Mouse (Mus musculus): Measurements from ENCODE around the gene Gripap1. TPM values are rescaled to one million over a fixed set of nuclear protein-coding genes. Genes with fewer than 3 reads are reported as not detected.
"Not testable (repeated sequence)": the region's sequence is repeated elsewhere in the genome, so short reads cannot be mapped to it uniquely, and the experiment has no call there.

The Gripap1 gene
- total and polyA plus RNA-seq, 3 experiments: 20.8 to 25.3 (median 24.6) TPM

GRCm38 (mm10) chrX:7790309-7790708 lies 744 bp downstream of the Gripap1 start:
- H3K36me3 ChIP-seq (ENCODE audit: control insufficient read depth, insufficient read depth, low read length): no peaks in the 10 kb centered on the region
- intact Hi-C loops (cut with DNase I): no loop called here
- H3K4me3 ChIP-seq: peak overlapping the region; percentile 58
- WGBS: 22% methylated on average over 5 of the region's 5 CpGs
- H3K4me1 ChIP-seq (ENCODE audit: control insufficient read depth, insufficient read depth, low read length): peaks cover 1% of the 10 kb centered on the region; the same call in 1 of the 2 replicates
- TF ChIP-seq EP300 (IDR thresholded peaks at IDR 0.05; ENCODE audit: insufficient read depth, low read depth, low read length) (no peak), CTCF (IDR thresholded peaks at IDR 0.05) (no peak), POLR2A (IDR thresholded peaks at IDR 0.05; ENCODE audit: insufficient read depth, low read depth, low read length) (no peak)
- no peak for DNase-seq
- H3K79me2 ChIP-seq (replicated peaks; ENCODE audit: control insufficient read depth, insufficient read depth, low read length): no peaks in the 10 kb centered on the region
- no peaks in the 10 kb centered on the region for H3K27me3 ChIP-seq (ENCODE audit: control insufficient read depth, insufficient read depth, low read length)
- peak overlapping the region; percentile 89 for H3K27ac ChIP-seq
- peak overlapping the region; percentile 60 for H3K9ac ChIP-seq (ENCODE audit: low read depth, low read length)

DNA sequence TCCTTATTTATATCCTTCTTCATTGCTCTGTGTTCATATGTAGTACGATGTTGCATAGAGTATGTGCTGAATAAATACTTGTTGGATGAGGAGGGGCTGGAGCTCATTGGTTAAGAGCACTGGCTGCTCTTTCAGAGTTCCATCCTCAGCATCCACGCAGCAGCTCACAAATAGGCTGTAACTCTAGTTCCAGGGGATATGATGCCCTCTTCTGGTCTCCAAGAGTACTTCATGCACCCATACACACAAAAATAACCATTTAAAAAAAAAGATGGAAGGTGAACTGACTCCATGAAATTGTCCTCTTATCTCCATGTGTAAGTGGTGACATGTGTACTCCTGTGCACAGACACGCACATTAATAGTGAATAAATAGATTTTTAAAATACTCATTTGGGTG lies 3.8 kb downstream of the Gripap1 start:
- Histone ChIP-seq H3K9ac (ENCODE audit: low read depth, low read length) (no peak overlapping the region), H3K4me1 (ENCODE audit: control insufficient read depth, insufficient read depth, low read length) (peaks cover 1% of the 10 kb centered on the region; the same call in 1 of the 2 replicates), H3K4me3 (no peak overlapping the region), H3K27ac (no peak overlapping the region), H3K36me3 (ENCODE audit: control insufficient read depth, insufficient read depth, low read length) (no peaks in the 10 kb centered on the region), H3K79me2 (replicated peaks; ENCODE audit: control insufficient read depth, insufficient read depth, low read length) (no peaks in the 10 kb centered on the region), H3K27me3 (ENCODE audit: control insufficient read depth, insufficient read depth, low read length) (no peaks in the 10 kb centered on the region)
- 43% methylated on average over 3 of the region's 3 CpGs for WGBS
- TF ChIP-seq EP300 (IDR thresholded peaks at IDR 0.05; ENCODE audit: insufficient read depth, low read depth, low read length) (no peak), CTCF (IDR thresholded peaks at IDR 0.05) (peak; percentile 60), POLR2A (IDR thresholded peaks at IDR 0.05; ENCODE audit: insufficient read depth, low read depth, low read length) (no peak)
- no peak for DNase-seq
- intact Hi-C loops (cut with DNase I): no loop called here

DNA sequence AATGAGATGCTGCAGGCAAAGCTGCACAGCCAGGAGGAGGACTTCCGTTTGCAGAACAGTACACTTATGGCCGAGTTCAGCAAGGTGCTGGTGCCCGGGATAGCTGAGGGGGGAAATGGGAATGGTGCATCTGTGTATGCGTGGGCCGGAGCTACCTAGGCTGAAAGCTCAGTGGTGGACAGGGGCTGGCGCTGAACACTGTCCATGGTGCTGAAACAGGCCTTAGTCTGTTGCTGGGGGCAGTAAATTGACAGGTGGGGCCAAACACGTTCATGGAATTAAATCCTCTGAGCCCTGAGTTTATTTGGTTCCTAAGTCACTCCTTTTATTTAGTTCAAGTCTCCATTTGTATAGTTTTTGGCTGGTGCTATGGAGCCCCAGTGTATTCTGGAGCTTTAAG lies 5.5 kb downstream of the Gripap1 start:
- intact Hi-C loops (cut with DNase I): no loop called here
- WGBS: 24% methylated on average over 7 of the region's 7 CpGs

GRCm38 (mm10) chrX:7797327-7797726 lies 7.8 kb downstream of the Gripap1 start:
- no peak overlapping the region for H3K27ac ChIP-seq
- WGBS: 87% methylated on average over 3 of the region's 3 CpGs
- no peaks in the 10 kb centered on the region for H3K36me3 ChIP-seq (ENCODE audit: control insufficient read depth, insufficient read depth, low read length)
- no peaks in the 10 kb centered on the region for H3K4me1 ChIP-seq (ENCODE audit: control insufficient read depth, insufficient read depth, low read length)
- no peak overlapping the region for H3K9ac ChIP-seq (ENCODE audit: low read depth, low read length)
- intact Hi-C loops (cut with DNase I): no loop called here
- H3K27me3 ChIP-seq (ENCODE audit: control insufficient read depth, insufficient read depth, low read length): no peaks in the 10 kb centered on the region
- H3K79me2 ChIP-seq (replicated peaks; ENCODE audit: control insufficient read depth, insufficient read depth, low read length): no peaks in the 10 kb centered on the region
- no peak for DNase-seq
- TF ChIP-seq EP300 (IDR thresholded peaks at IDR 0.05; ENCODE audit: insufficient read depth, low read depth, low read length) (no peak), CTCF (IDR thresholded peaks at IDR 0.05) (no peak), POLR2A (IDR thresholded peaks at IDR 0.05; ENCODE audit: insufficient read depth, low read depth, low read length) (no peak)
- no peak overlapping the region for H3K4me3 ChIP-seq

More for the DNA sequence above, 5.5 kb downstream of the Gripap1 start:
- no peak overlapping the region for H3K27ac ChIP-seq
- peak; percentile 6 to 41 for DNase-seq
- H3K27me3 ChIP-seq (ENCODE audit: control insufficient read depth, insufficient read depth, low read length): no peaks in the 10 kb centered on the region
- peaks cover 1% of the 10 kb centered on the region; the same call in 1 of the 2 replicates for H3K4me1 ChIP-seq (ENCODE audit: control insufficient read depth, insufficient read depth, low read length)
- no peak for TF ChIP-seq EP300 (IDR thresholded peaks at IDR 0.05; ENCODE audit: insufficient read depth, low read depth, low read length)
- no peaks in the 10 kb centered on the region for H3K79me2 ChIP-seq (replicated peaks; ENCODE audit: control insufficient read depth, insufficient read depth, low read length)
- H3K9ac ChIP-seq (ENCODE audit: low read depth, low read length): no peak overlapping the region
- H3K36me3 ChIP-seq (ENCODE audit: control insufficient read depth, insufficient read depth, low read length): no peaks in the 10 kb centered on the region
- no peak overlapping the region for H3K4me3 ChIP-seq

- H3K4me1 ChIP-seq (ENCODE audit: control insufficient read depth, insufficient read depth, low read length); DNase-seq; H3K27me3 ChIP-seq (ENCODE audit: control insufficient read depth, insufficient read depth, low read length); H3K79me2 ChIP-seq (replicated peaks; ENCODE audit: control insufficient read depth, insufficient read depth, low read length); H3K9ac ChIP-seq (ENCODE audit: low read depth, low read length); intact Hi-C loops (cut with DNase I); H3K36me3 ChIP-seq (ENCODE audit: control insufficient read depth, insufficient read depth, low read length); H3K27ac ChIP-seq; H3K4me3 ChIP-seq: not testable (repeated sequence)
- 85% methylated on average over 2 of the region's 2 CpGs for WGBS
These were observed 12.6 kb downstream of the Gripap1 start for GRCm38 (mm10) chrX:7802157-7802556.

GRCm38 (mm10) chrX:7815016-7815415 lies 25.5 kb downstream of the Gripap1 start:
- H3K27me3 ChIP-seq (ENCODE audit: control insufficient read depth, insufficient read depth, low read length); H3K36me3 ChIP-seq (ENCODE audit: control insufficient read depth, insufficient read depth, low read length); DNase-seq; H3K4me3 ChIP-seq; intact Hi-C loops (cut with DNase I); H3K79me2 ChIP-seq (replicated peaks; ENCODE audit: control insufficient read depth, insufficient read depth, low read length); H3K9ac ChIP-seq (ENCODE audit: low read depth, low read length); H3K4me1 ChIP-seq (ENCODE audit: control insufficient read depth, insufficient read depth, low read length); H3K27ac ChIP-seq: not testable (repeated sequence)
- 58% methylated on average over 8 of the region's 8 CpGs for whole genome bisulfite sequencing
- peak; percentile 57 for TF ChIP-seq CTCF (IDR thresholded peaks at IDR 0.05)

All from heart, adult 2 months (tissue).